Mouse (Mus musculus) stomach, embryonic 15.5 days (tissue): ENCODE data around the gene Pgls. TPM values are rescaled to one million over a fixed set of nuclear protein-coding genes. Genes with fewer than 3 reads are reported as not detected.

Source experiments
- ATAC-seq: fragments of 200-750 bp; cut with Nextera tagmentation; 2 replicates; pipeline ENCODE4 v1.8.0; 2017; ENCODE audit warnings: low read depth, moderate number of reproducible peaks, moderate TSS enrichment; ENCODE audit not compliant: insufficient read depth, low FRiP score
- H3K27ac ChIP-seq: fragments of 300-500 bp; sonication (generic); 2 replicates; pipeline ENCODE4 v1.5.1; 2015; ENCODE audit warnings: mild to moderate bottlenecking, inconsistent platforms
- H3K27me3 ChIP-seq: fragments of 300-500 bp; sonication (generic); replicated peaks from 2 replicates; pipeline ENCODE4 v1.6.1; 2015; ENCODE audit warnings: inconsistent platforms
- H3K36me3 ChIP-seq: fragments of 300-500 bp; sonication (generic); 2 replicates; pipeline ENCODE4 v1.6.1; 2015; ENCODE audit warnings: inconsistent platforms
- H3K4me1 ChIP-seq: fragments of 300-500 bp; sonication (generic); 2 replicates; pipeline ENCODE4 v1.6.1; 2015; ENCODE audit warnings: inconsistent platforms
- H3K4me2 ChIP-seq: fragments of 300-500 bp; sonication (generic); 2 replicates; pipeline ENCODE4 v1.6.1; 2015; ENCODE audit warnings: mild to moderate bottlenecking, inconsistent platforms
- H3K4me3 ChIP-seq: fragments of 300-500 bp; sonication (generic); replicated peaks from 2 replicates; pipeline ENCODE4 v1.5.1; 2015; ENCODE audit warnings: inconsistent platforms
- H3K9ac ChIP-seq: fragments of 300-500 bp; sonication (generic); 2 replicates; pipeline ENCODE4 v1.6.1; 2015; ENCODE audit warnings: inconsistent platforms
- H3K9me3 ChIP-seq: fragments of 300-500 bp; sonication (generic); 2 replicates; pipeline ENCODE4 v1.6.1; 2016; ENCODE audit warnings: inconsistent platforms
- WGBS: fragments of 180-500 bp; shearing (Covaris S2); methylation state at CpG from one replicate; pipeline ENCODE4 v1.1.7; 2015; 5-methylcytosine and 5-hydroxymethylcytosine counted together
- polyA plus RNA-seq: library from polyadenylated mRNA; unstranded; fragments of >200 nt; fragmentation: Nextera tagmentation; extraction: Ambion mirVana; gene quantifications from 2 replicates; pipeline ENCODE4 v1.2.1, GENCODE M21; 2015

The Pgls gene
- polyA plus RNA-seq, 1 experiment from 2014 or later = 243 TPM

- peak overlapping the region; percentile 94 for H3K27ac ChIP-seq
- H3K9ac ChIP-seq = peak overlapping the region; percentile 47
- H3K9me3 ChIP-seq = no peaks in the 10 kb centered on the region
- no peaks in the 10 kb centered on the region for H3K36me3 ChIP-seq
- under 1% methylated on average over 41 of the region's 41 CpGs for WGBS
- H3K4me1 ChIP-seq = peaks cover 17% of the 10 kb centered on the region
- H3K27me3 ChIP-seq = no peaks in the 10 kb centered on the region
- H3K4me3 ChIP-seq = peak overlapping the region; percentile 67
- peak; percentile 91 for ATAC-seq
- peak overlapping the region; percentile 88 for H3K4me2 ChIP-seq
Observed at GRCm38 (mm10) chr8:71570291-71570954, 21.6 kb upstream of the Pgls start.

GRCm38 (mm10) chr8:71572077-71572476 lies 19.9 kb upstream of the Pgls start:
- H3K36me3 ChIP-seq = no peaks in the 10 kb centered on the region
- no peak overlapping the region for H3K4me2 ChIP-seq
- peaks cover 17% of the 10 kb centered on the region for H3K4me1 ChIP-seq
- no peak overlapping the region for H3K9ac ChIP-seq
- no peaks in the 10 kb centered on the region for H3K27me3 ChIP-seq
- ATAC-seq = no peak
- H3K27ac ChIP-seq = 0 out of 2 replicates have a peak overlapping the region, but pooled peaks have one; percentile 52
- no peak overlapping the region for H3K4me3 ChIP-seq
- H3K9me3 ChIP-seq = no peaks in the 10 kb centered on the region
- 86% methylated on average over 2 of the region's 2 CpGs for WGBS

- 63% methylated on average over 9 of the region's 9 CpGs for WGBS
- peak overlapping the region; percentile 52 for H3K27ac ChIP-seq
Observed at GRCm38 (mm10) chr8:71572847-71573633, 18.9 kb upstream of the Pgls start.

GRCm38 (mm10) chr8:71574426-71574825 lies 17.6 kb upstream of the Pgls start:
- Histone ChIP-seq H3K36me3 (no peaks in the 10 kb centered on the region), H3K4me2 (no peak overlapping the region), H3K9ac (no peak overlapping the region), H3K9me3 (no peaks in the 10 kb centered on the region), H3K4me1 (peaks cover 7% of the 10 kb centered on the region; the same call in 1 of the 2 replicates), H3K27me3 (no peaks in the 10 kb centered on the region), H3K27ac (no peak overlapping the region), H3K4me3 (no peak overlapping the region)
- WGBS = 70% methylated on average over 7 of the region's 7 CpGs
- no peak for ATAC-seq

More at GRCm38 (mm10) chr8:71572847-71573633, 18.9 kb upstream of the Pgls start:
- no peak overlapping the region for H3K4me3 ChIP-seq
- H3K27me3 ChIP-seq = no peaks in the 10 kb centered on the region
- ATAC-seq = no peak
- no peaks in the 10 kb centered on the region for H3K36me3 ChIP-seq
- H3K4me2 ChIP-seq = no peak overlapping the region
- peaks cover 17% of the 10 kb centered on the region for H3K4me1 ChIP-seq
- no peak overlapping the region for H3K9ac ChIP-seq
- H3K9me3 ChIP-seq = no peaks in the 10 kb centered on the region

- no peak overlapping the region for H3K4me3 ChIP-seq
- no peak for ATAC-seq
Observed at GRCm38 (mm10) chr8:71575020-71575419, 17.0 kb upstream of the Pgls start.

GRCm38 (mm10) chr8:71577856-71578387 lies 14.1 kb upstream of the Pgls start:
- H3K4me2 ChIP-seq = no peak overlapping the region
- no peaks in the 10 kb centered on the region for H3K27me3 ChIP-seq
- 69% methylated on average over 4 of the region's 4 CpGs for WGBS
- ATAC-seq = no peak
- no peak overlapping the region for H3K4me3 ChIP-seq
- H3K36me3 ChIP-seq = no peaks in the 10 kb centered on the region
- H3K9ac ChIP-seq = no peak overlapping the region
- H3K9me3 ChIP-seq = no peaks in the 10 kb centered on the region
- H3K27ac ChIP-seq = no peak overlapping the region
- H3K4me1 ChIP-seq = no peaks in the 10 kb centered on the region

More at GRCm38 (mm10) chr8:71575020-71575419, 17.0 kb upstream of the Pgls start:
- Histone ChIP-seq H3K27ac (no peak overlapping the region), H3K36me3 (no peaks in the 10 kb centered on the region), H3K4me1 (peaks cover 7% of the 10 kb centered on the region; the same call in 1 of the 2 replicates), H3K9me3 (no peaks in the 10 kb centered on the region), H3K4me2 (no peak overlapping the region), H3K9ac (no peak overlapping the region), H3K27me3 (no peaks in the 10 kb centered on the region)
- WGBS = 57% methylated on average over 1 of the region's 1 CpGs

- Histone ChIP-seq H3K27ac (no peak overlapping the region), H3K4me3 (no peak overlapping the region), H3K9ac (no peak overlapping the region), H3K27me3 (no peaks in the 10 kb centered on the region), H3K4me2 (no peak overlapping the region), H3K36me3 (no peaks in the 10 kb centered on the region), H3K4me1 (no peaks in the 10 kb centered on the region), H3K9me3 (no peaks in the 10 kb centered on the region)
- ATAC-seq = no peak
- WGBS = 58% methylated on average over 1 of the region's 1 CpGs
Observed at GRCm38 (mm10) chr8:71579009-71579408, 13.0 kb upstream of the Pgls start.

- no peak for ATAC-seq
- Histone ChIP-seq H3K4me2 (no peak overlapping the region), H3K27ac (no peak overlapping the region), H3K36me3 (no peaks in the 10 kb centered on the region), H3K4me3 (no peak overlapping the region), H3K9ac (no peak overlapping the region), H3K27me3 (no peaks in the 10 kb centered on the region), H3K4me1 (no peaks in the 10 kb centered on the region), H3K9me3 (no peaks in the 10 kb centered on the region)
- 91% methylated on average over 14 of the region's 14 CpGs for WGBS
Observed at GRCm38 (mm10) chr8:71579476-71579875, 12.5 kb upstream of the Pgls start.

- H3K27me3 ChIP-seq = no peaks in the 10 kb centered on the region
- H3K4me3 ChIP-seq = no peak overlapping the region
- no peak for ATAC-seq
- H3K27ac ChIP-seq = no peak overlapping the region
- H3K4me2 ChIP-seq = no peak overlapping the region
- no peak overlapping the region for H3K9ac ChIP-seq
- WGBS = 51% methylated on average over 9 of the region's 9 CpGs
- H3K9me3 ChIP-seq = no peaks in the 10 kb centered on the region
- H3K4me1 ChIP-seq = no peaks in the 10 kb centered on the region
- no peaks in the 10 kb centered on the region for H3K36me3 ChIP-seq
Observed at GRCm38 (mm10) chr8:71580201-71580600, 11.8 kb upstream of the Pgls start.

- Histone ChIP-seq H3K9me3 (no peaks in the 10 kb centered on the region), H3K9ac (no peak overlapping the region), H3K4me2 (no peak overlapping the region), H3K36me3 (peaks cover 9% of the 10 kb centered on the region; the same call in 1 of the 2 replicates), H3K27me3 (no peaks in the 10 kb centered on the region), H3K27ac (no peak overlapping the region), H3K4me3 (no peak overlapping the region), H3K4me1 (peaks cover 8% of the 10 kb centered on the region; the same call in 1 of the 2 replicates)
- WGBS = 75% methylated on average over 2 of the region's 2 CpGs
- no peak for ATAC-seq
Observed at GRCm38 (mm10) chr8:71586891-71587290, 5.1 kb upstream of the Pgls start.

GRCm38 (mm10) chr8:71588762-71589161 lies 3.2 kb upstream of the Pgls start:
- no peak for ATAC-seq

GRCm38 (mm10) chr8:71591017-71591416 lies 959 bp upstream of the Pgls start:
- H3K4me1 ChIP-seq = peaks cover 25% of the 10 kb centered on the region
- no peak for ATAC-seq
- H3K27me3 ChIP-seq = no peaks in the 10 kb centered on the region
- H3K4me3 ChIP-seq = peak overlapping the region; percentile 73
- H3K4me2 ChIP-seq = peak overlapping the region; percentile 88
- peaks cover 3% of the 10 kb centered on the region; the same call in 1 of the 2 replicates for H3K36me3 ChIP-seq
- 26% methylated on average over 5 of the region's 5 CpGs for WGBS
- H3K9me3 ChIP-seq = no peaks in the 10 kb centered on the region
- peak overlapping the region; percentile 82; the same call in 1 of the 2 replicates for H3K9ac ChIP-seq
- peak overlapping the region; percentile 97; the same call in 1 of the 2 replicates for H3K27ac ChIP-seq

More at GRCm38 (mm10) chr8:71588762-71589161, 3.2 kb upstream of the Pgls start:
- Histone ChIP-seq H3K27me3 (no peaks in the 10 kb centered on the region), H3K9ac (no peak overlapping the region), H3K4me2 (no peak overlapping the region), H3K9me3 (no peaks in the 10 kb centered on the region), H3K36me3 (peaks cover 9% of the 10 kb centered on the region; the same call in 1 of the 2 replicates), H3K27ac (no peak overlapping the region), H3K4me3 (no peak overlapping the region), H3K4me1 (peaks cover 20% of the 10 kb centered on the region)
- WGBS = 69% methylated on average over 3 of the region's 3 CpGs
